Mouse (Mus musculus) gastrocnemius, adult 2 months (tissue): Measurements from ENCODE around the gene Vps35l. TPM values are rescaled to one million over a fixed set of nuclear protein-coding genes. Genes with fewer than 3 reads are reported as not detected.
A peak's percentile ranks its signal among the peaks of the same experiment; 100 is the strongest.

Source experiments
- DNase-seq: peaks from one replicate; pipeline ENCODE4 v3.0.0; 2022
- H3K27ac ChIP-seq: fragments of 200-600 bp; 2 replicates; pipeline ENCODE4 v1.8.1; 2022; ENCODE audit warnings: mild to moderate bottlenecking
- H3K4me3 ChIP-seq: fragments of 200-600 bp; 2 replicates; pipeline ENCODE4 v1.8.1; 2022; ENCODE audit warnings: mild to moderate bottlenecking, moderate library complexity
- CTCF ChIP-seq: fragments of 200-600 bp; IDR thresholded peaks from 2 replicates; pipeline ENCODE4 v1.8.1; 2022; ENCODE audit warnings: antibody characterized with exemption, mild to moderate bottlenecking, moderate library complexity
- intact Hi-C: fragments of 180-260 bp; cut with DNase I; formaldehyde crosslinking; loops from one replicate; pipeline ENCODE4 v1.15.1; 2025
- long read RNA-seq, 2 experiments: library from polyadenylated mRNA; stranded (forward); transcript quantifications; one replicate each; pipeline ENCODE4 v2.0.0; 2021
- total RNA-seq, 2 experiments: library from RNA; stranded (reverse); gene quantifications; 2 replicates each; pipeline ENCODE4 v1.2.3; 2021

Gene Vps35l
- total RNA-seq: 10 to 100 TPM; 18.3 to 19.2 TPM
- long read RNA-seq, experiment 1, full-length matches to known transcripts: 52 of 62 reads
- long read RNA-seq, experiment 1, partial matches to known transcripts: 1 of 62 reads
- long read RNA-seq, experiment 1, other reads (novel, unspliced or antisense): 9 of 62 reads
- long read RNA-seq, experiment 2, full-length matches to known transcripts: 48 of 56 reads
- long read RNA-seq, experiment 2, partial matches to known transcripts: 1 of 56 reads
- long read RNA-seq, experiment 2, other reads (novel, unspliced or antisense): 7 of 56 reads

- intact Hi-C loops: loop anchor here (1.0 kb wide), 1 partner anchor 28 kb away; the partner anchor contains the start of gene Ccp110
- DNase-seq: peak; percentile 84
- peak within 1 kb of the TSS; percentile 87 for H3K27ac ChIP-seq
- peak within 1 kb of the TSS; percentile 90 for H3K4me3 ChIP-seq
- TF ChIP-seq CTCF: peak; percentile 75
Measured at GRCm38 (mm10) chr7:118739975-118740531, at the start of gene Vps35l. Gene Vps35l (plus strand): TSS chr7:118740226.

GRCm38 (mm10) chr7:118691287-118691686 lies 48.7 kb upstream of the Vps35l start:
- DNase-seq: no peak
- H3K4me3 ChIP-seq: no peak overlapping the region
- intact Hi-C loops: no loop called here
- H3K27ac ChIP-seq: no peak overlapping the region
- TF ChIP-seq CTCF: no peak

GRCm38 (mm10) chr7:118696146-118696545 lies 43.9 kb upstream of the Vps35l start:
- TF ChIP-seq CTCF: no peak

GRCm38 (mm10) chr7:118697168-118697567 lies 42.9 kb upstream of the Vps35l start:
- no peak for DNase-seq
- intact Hi-C loops: no loop called here
- Histone ChIP-seq H3K27ac (no peak overlapping the region), H3K4me3 (no peak overlapping the region)
- no peak for TF ChIP-seq CTCF

More at GRCm38 (mm10) chr7:118696146-118696545, 43.9 kb upstream of the Vps35l start:
- DNase-seq: no peak
- no peak overlapping the region for H3K4me3 ChIP-seq
- no peak overlapping the region for H3K27ac ChIP-seq
- intact Hi-C loops: no loop called here

GRCm38 (mm10) chr7:118698882-118699281 lies 41.1 kb upstream of the Vps35l start:
- Histone ChIP-seq H3K27ac (no peak overlapping the region), H3K4me3 (no peak overlapping the region)
- no peak for TF ChIP-seq CTCF
- no peak for DNase-seq
- intact Hi-C loops: no loop called here

- no peak for DNase-seq
- no peak overlapping the region for H3K4me3 ChIP-seq
- intact Hi-C loops: no loop called here
- no peak for TF ChIP-seq CTCF
- H3K27ac ChIP-seq: no peak overlapping the region
Measured at GRCm38 (mm10) chr7:118703144-118703561, 36.9 kb upstream of the Vps35l start.

- peak overlapping the region; percentile 91 for H3K4me3 ChIP-seq
- DNase-seq: no peak
Measured at GRCm38 (mm10) chr7:118704001-118704850, 35.8 kb upstream of the Vps35l start.

GRCm38 (mm10) chr7:118705101-118705961 lies 34.7 kb upstream of the Vps35l start, which contains the start of gene Gde1:
Gene Gde1 (minus strand): TSS chr7:118705778.
- intact Hi-C loops: loop anchor here (5.0 kb wide), 1 partner anchor 168 kb away; no protein-coding TSS in a partner anchor
- Histone ChIP-seq H3K4me3 (peak within 1 kb of the TSS; percentile 91), H3K27ac (peak within 1 kb of the TSS; percentile 88)
- DNase-seq: peak; percentile 94
- no peak for TF ChIP-seq CTCF

More at GRCm38 (mm10) chr7:118704001-118704850, 35.8 kb upstream of the Vps35l start:
- intact Hi-C loops: no loop called here
- TF ChIP-seq CTCF: no peak
- no peak overlapping the region for H3K27ac ChIP-seq

GRCm38 (mm10) chr7:118706051-118706450 lies 34.0 kb upstream of the Vps35l start:
- H3K4me3 ChIP-seq: peak overlapping the region; percentile 91
- TF ChIP-seq CTCF: no peak
- peak overlapping the region; percentile 88 for H3K27ac ChIP-seq
- no peak for DNase-seq
- intact Hi-C loops: loop anchor here (5.0 kb wide), 1 partner anchor 169 kb away; no protein-coding TSS in a partner anchor

- intact Hi-C loops: loop anchor here (5.0 kb wide), 1 partner anchor 169 kb away; no protein-coding TSS in a partner anchor
- Histone ChIP-seq H3K27ac (peak overlapping the region; percentile 88; the same call in 1 of the 2 replicates), H3K4me3 (no peak overlapping the region)
- no peak for DNase-seq
- TF ChIP-seq CTCF: no peak
Measured at GRCm38 (mm10) chr7:118706488-118706887, 33.5 kb upstream of the Vps35l start.

- intact Hi-C loops: loop anchor here (5.0 kb wide), 1 partner anchor 170 kb away; no protein-coding TSS in a partner anchor
- no peak for TF ChIP-seq CTCF
- H3K4me3 ChIP-seq: no peak overlapping the region
- no peak overlapping the region for H3K27ac ChIP-seq
- DNase-seq: no peak
Measured at GRCm38 (mm10) chr7:118707216-118707615, 32.8 kb upstream of the Vps35l start.
